Mouse (Mus musculus): Measurements from ENCODE around the gene Dock4. TPM values are rescaled to one million over a fixed set of nuclear protein-coding genes. Genes with fewer than 3 reads are reported as not detected.

The Dock4 gene
- polyA plus RNA-seq, 1 experiment = 12.7 TPM

DNA sequence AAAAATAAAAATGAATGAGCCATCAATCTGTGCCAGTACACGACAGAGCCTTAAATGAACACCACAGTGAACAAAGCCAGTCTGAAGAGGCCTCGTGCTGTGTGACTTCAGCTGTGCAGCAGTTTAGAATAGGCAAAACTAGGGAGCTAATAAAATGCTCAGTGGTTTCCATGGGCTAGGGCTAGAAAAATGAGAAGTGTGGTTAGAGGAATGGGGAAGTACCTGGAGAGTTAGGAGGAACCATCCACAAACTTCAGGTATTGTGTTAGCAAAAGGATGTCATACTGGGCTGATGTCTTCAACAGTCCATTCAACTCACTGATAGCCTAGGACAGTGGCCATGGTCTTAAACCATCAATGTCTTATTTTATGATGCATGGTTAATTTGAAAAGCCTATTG, 263.3 kb downstream of the Dock4 start:
- H3K36me3 ChIP-seq (ENCODE audit: control insufficient read depth, insufficient read depth, low read length, poor library complexity, severe bottlenecking) = no peaks in the 10 kb centered on the region
- no peaks in the 10 kb centered on the region for H3K9me3 ChIP-seq (replicated peaks; ENCODE audit: control insufficient read depth, insufficient read depth, low read length, poor library complexity, severe bottlenecking)
- no peaks in the 10 kb centered on the region for H3K27me3 ChIP-seq (ENCODE audit: control insufficient read depth, insufficient read depth, low read length, poor library complexity, severe bottlenecking)
- no peak overlapping the region for H3K27ac ChIP-seq (ENCODE audit: insufficient read depth, low read length)
- no peaks in the 10 kb centered on the region for H3K4me1 ChIP-seq (ENCODE audit: control insufficient read depth, insufficient read depth, low read length)
- no peak overlapping the region for H3K4me3 ChIP-seq (ENCODE audit: low read depth, low read length)
- no peak for TF ChIP-seq EP300 (IDR thresholded peaks at IDR 0.05; ENCODE audit: insufficient read depth, low read depth, low read length)
- TF ChIP-seq POLR2A (IDR thresholded peaks at IDR 0.05; ENCODE audit: insufficient read depth, low read length) = no peak
- TF ChIP-seq CTCF (IDR thresholded peaks at IDR 0.05; ENCODE audit: low read depth, low read length) = no peak
- H3K9ac ChIP-seq (ENCODE audit: low read depth, poor library complexity, severe bottlenecking) = no peak overlapping the region

- Histone ChIP-seq H3K4me1 (ENCODE audit: control insufficient read depth, insufficient read depth, low read length) (no peaks in the 10 kb centered on the region), H3K9ac (ENCODE audit: low read depth, poor library complexity, severe bottlenecking) (no peak overlapping the region), H3K9me3 (replicated peaks; ENCODE audit: control insufficient read depth, insufficient read depth, low read length, poor library complexity, severe bottlenecking) (no peaks in the 10 kb centered on the region), H3K27me3 (ENCODE audit: control insufficient read depth, insufficient read depth, low read length, poor library complexity, severe bottlenecking) (no peaks in the 10 kb centered on the region), H3K27ac (ENCODE audit: insufficient read depth, low read length) (no peak overlapping the region), H3K36me3 (ENCODE audit: control insufficient read depth, insufficient read depth, low read length, poor library complexity, severe bottlenecking) (no peaks in the 10 kb centered on the region), H3K4me3 (ENCODE audit: low read depth, low read length) (no peak overlapping the region)
- TF ChIP-seq EP300 (IDR thresholded peaks at IDR 0.05; ENCODE audit: insufficient read depth, low read depth, low read length) (no peak), POLR2A (IDR thresholded peaks at IDR 0.05; ENCODE audit: insufficient read depth, low read length) (no peak), CTCF (IDR thresholded peaks at IDR 0.05; ENCODE audit: low read depth, low read length) (no peak)
Observed at GRCm38 (mm10) chr12:40712235-40712634, 266.5 kb downstream of the Dock4 start.

DNA sequence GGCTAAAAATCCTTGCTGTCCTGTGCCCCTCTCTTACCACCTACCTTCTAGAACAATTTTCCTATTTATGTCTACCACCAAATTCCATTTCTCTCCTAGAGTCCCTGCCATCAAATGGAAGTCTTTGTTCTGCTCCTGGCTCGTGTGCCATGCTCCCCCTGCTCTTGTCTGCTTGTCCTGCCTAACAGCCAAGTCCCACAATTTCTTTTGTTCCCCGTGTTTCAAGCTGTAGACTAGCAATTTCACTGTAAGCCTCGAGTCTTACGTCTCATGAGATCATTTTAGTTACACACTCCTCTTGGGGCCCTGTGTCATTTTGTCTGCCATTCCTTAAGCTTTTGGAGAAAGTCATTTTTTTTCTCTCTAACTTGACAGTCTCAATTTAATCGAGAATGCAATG, 268.5 kb downstream of the Dock4 start:
- Histone ChIP-seq H3K4me3 (ENCODE audit: low read depth, low read length) (no peak overlapping the region), H3K4me1 (ENCODE audit: control insufficient read depth, insufficient read depth, low read length) (no peaks in the 10 kb centered on the region), H3K27ac (ENCODE audit: insufficient read depth, low read length) (no peak overlapping the region), H3K9ac (ENCODE audit: low read depth, poor library complexity, severe bottlenecking) (no peak overlapping the region), H3K27me3 (ENCODE audit: control insufficient read depth, insufficient read depth, low read length, poor library complexity, severe bottlenecking) (no peaks in the 10 kb centered on the region), H3K9me3 (replicated peaks; ENCODE audit: control insufficient read depth, insufficient read depth, low read length, poor library complexity, severe bottlenecking) (no peaks in the 10 kb centered on the region), H3K36me3 (ENCODE audit: control insufficient read depth, insufficient read depth, low read length, poor library complexity, severe bottlenecking) (no peaks in the 10 kb centered on the region)
- TF ChIP-seq CTCF (IDR thresholded peaks at IDR 0.05; ENCODE audit: low read depth, low read length) = no peak
- no peak for TF ChIP-seq EP300 (IDR thresholded peaks at IDR 0.05; ENCODE audit: insufficient read depth, low read depth, low read length)
- TF ChIP-seq POLR2A (IDR thresholded peaks at IDR 0.05; ENCODE audit: insufficient read depth, low read length) = no peak

DNA sequence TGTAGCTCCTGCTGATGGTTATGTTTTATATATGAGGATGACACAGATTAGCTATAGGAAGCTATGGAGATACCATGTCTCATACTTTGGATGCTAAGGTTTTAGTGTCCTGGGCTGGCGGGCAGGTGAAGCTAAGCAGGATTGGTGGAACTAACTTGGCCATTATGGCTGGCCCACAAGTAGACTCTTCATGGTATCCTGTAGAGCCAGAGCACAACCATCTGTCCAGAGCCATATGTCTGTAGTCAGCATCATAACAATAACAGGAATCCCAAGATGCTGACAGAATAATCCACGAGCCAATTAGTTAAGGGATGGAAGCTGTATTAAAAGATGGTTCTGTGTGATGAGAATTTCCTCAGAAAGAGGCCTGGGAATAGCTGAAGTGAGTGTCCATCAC, 269.4 kb downstream of the Dock4 start:
- H3K9ac ChIP-seq (ENCODE audit: low read depth, poor library complexity, severe bottlenecking) = no peak overlapping the region
- no peaks in the 10 kb centered on the region for H3K27me3 ChIP-seq (ENCODE audit: control insufficient read depth, insufficient read depth, low read length, poor library complexity, severe bottlenecking)
- H3K27ac ChIP-seq (ENCODE audit: insufficient read depth, low read length) = no peak overlapping the region
- no peaks in the 10 kb centered on the region for H3K36me3 ChIP-seq (ENCODE audit: control insufficient read depth, insufficient read depth, low read length, poor library complexity, severe bottlenecking)
- no peaks in the 10 kb centered on the region for H3K4me1 ChIP-seq (ENCODE audit: control insufficient read depth, insufficient read depth, low read length)
- H3K9me3 ChIP-seq (replicated peaks; ENCODE audit: control insufficient read depth, insufficient read depth, low read length, poor library complexity, severe bottlenecking) = no peaks in the 10 kb centered on the region
- TF ChIP-seq POLR2A (IDR thresholded peaks at IDR 0.05; ENCODE audit: insufficient read depth, low read length) (no peak), EP300 (IDR thresholded peaks at IDR 0.05; ENCODE audit: insufficient read depth, low read depth, low read length) (no peak), CTCF (IDR thresholded peaks at IDR 0.05; ENCODE audit: low read depth, low read length) (no peak)
- no peak overlapping the region for H3K4me3 ChIP-seq (ENCODE audit: low read depth, low read length)

DNA sequence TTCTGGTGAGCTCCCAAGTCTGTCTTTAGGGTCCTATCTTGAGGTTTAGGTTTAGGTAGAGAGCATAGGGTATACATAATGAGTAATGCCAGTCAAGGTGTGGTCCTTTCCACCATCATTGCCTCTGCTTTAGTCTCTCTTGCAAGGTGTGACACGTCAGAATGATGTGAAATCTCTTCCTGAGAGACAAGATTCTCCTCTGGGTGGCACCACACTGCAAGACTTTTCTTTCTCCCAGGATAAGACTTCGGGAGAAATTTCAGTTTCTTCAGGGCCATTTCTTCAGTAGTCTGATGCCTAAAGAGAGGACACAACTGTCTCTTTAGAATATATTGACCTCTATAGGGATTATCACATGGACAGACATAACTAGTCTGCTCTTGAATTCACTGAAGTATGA, 282.6 kb downstream of the Dock4 start:
- no peaks in the 10 kb centered on the region for H3K27me3 ChIP-seq (ENCODE audit: control insufficient read depth, insufficient read depth, low read length, poor library complexity, severe bottlenecking)
- H3K9me3 ChIP-seq (replicated peaks; ENCODE audit: control insufficient read depth, insufficient read depth, low read length, poor library complexity, severe bottlenecking) = no peaks in the 10 kb centered on the region
- no peak overlapping the region for H3K27ac ChIP-seq (ENCODE audit: insufficient read depth, low read length)
- H3K4me1 ChIP-seq (ENCODE audit: control insufficient read depth, insufficient read depth, low read length) = no peaks in the 10 kb centered on the region
- no peak overlapping the region for H3K4me3 ChIP-seq (ENCODE audit: low read depth, low read length)
- H3K9ac ChIP-seq (ENCODE audit: low read depth, poor library complexity, severe bottlenecking) = no peak overlapping the region
- TF ChIP-seq CTCF (IDR thresholded peaks at IDR 0.05; ENCODE audit: low read depth, low read length) (no peak), EP300 (IDR thresholded peaks at IDR 0.05; ENCODE audit: insufficient read depth, low read depth, low read length) (no peak), POLR2A (IDR thresholded peaks at IDR 0.05; ENCODE audit: insufficient read depth, low read length) (no peak)
- no peaks in the 10 kb centered on the region for H3K36me3 ChIP-seq (ENCODE audit: control insufficient read depth, insufficient read depth, low read length, poor library complexity, severe bottlenecking)

DNA sequence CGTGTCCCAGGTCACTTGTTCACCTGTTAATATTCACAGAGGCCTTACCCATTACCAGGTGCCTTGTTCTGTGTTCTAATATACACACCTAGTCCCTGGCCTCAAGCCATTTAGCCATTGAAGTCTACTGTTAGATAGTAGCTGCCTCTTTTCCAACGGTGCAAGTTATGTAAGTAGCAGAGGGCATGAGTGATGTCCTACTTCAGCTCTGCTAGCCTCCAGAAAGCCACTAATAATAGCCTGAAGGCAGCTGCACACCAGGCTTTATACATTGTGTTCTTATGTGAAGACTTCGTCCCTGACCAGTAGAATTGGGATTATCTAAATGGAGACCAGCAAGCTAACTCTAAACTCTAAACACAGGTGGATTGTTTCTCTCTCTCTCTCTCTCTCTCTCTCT, 285.0 kb downstream of the Dock4 start:
- H3K9me3 ChIP-seq (replicated peaks; ENCODE audit: control insufficient read depth, insufficient read depth, low read length, poor library complexity, severe bottlenecking) = no peaks in the 10 kb centered on the region
- no peaks in the 10 kb centered on the region for H3K27me3 ChIP-seq (ENCODE audit: control insufficient read depth, insufficient read depth, low read length, poor library complexity, severe bottlenecking)
- TF ChIP-seq CTCF (IDR thresholded peaks at IDR 0.05; ENCODE audit: low read depth, low read length) (no peak), EP300 (IDR thresholded peaks at IDR 0.05; ENCODE audit: insufficient read depth, low read depth, low read length) (no peak), POLR2A (IDR thresholded peaks at IDR 0.05; ENCODE audit: insufficient read depth, low read length) (no peak)
- no peak overlapping the region for H3K4me3 ChIP-seq (ENCODE audit: low read depth, low read length)
- no peak overlapping the region for H3K9ac ChIP-seq (ENCODE audit: low read depth, poor library complexity, severe bottlenecking)
- H3K36me3 ChIP-seq (ENCODE audit: control insufficient read depth, insufficient read depth, low read length, poor library complexity, severe bottlenecking) = no peaks in the 10 kb centered on the region
- H3K4me1 ChIP-seq (ENCODE audit: control insufficient read depth, insufficient read depth, low read length) = no peaks in the 10 kb centered on the region
- H3K27ac ChIP-seq (ENCODE audit: insufficient read depth, low read length) = no peak overlapping the region
